Mouse (Mus musculus): ENCODE measurements at regions not wholly inside any gene's neighbourhood (a gene's known extent, or its start where the extent isn't known, plus 50 kb on each side); places are given as distances from the start of the nearest gene placed in this dataset.

DNA sequence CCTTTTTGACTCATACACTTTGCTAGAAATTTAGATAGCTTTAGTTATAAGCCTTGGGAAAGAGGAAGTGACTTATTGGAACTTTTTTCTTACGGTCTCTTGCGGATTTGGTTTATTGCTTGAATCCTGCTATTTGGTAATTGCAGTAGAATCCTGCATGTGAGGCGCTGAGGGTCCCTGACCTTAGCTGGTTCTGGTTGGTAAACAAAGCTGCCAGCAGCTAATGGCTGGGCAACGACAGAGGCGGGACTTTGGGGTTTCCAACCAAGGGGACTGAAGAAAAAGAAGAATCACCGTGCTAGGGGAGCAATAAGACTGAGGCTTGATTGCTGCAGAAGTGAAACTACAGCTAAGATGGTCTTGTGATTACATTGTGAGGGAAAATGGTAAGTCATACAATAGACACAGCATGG, 230.2 kb upstream of the Nrip1 start:
- intact Hi-C loops (cut with DNase I): no loop called here

- intact Hi-C loops (cut with DNase I): no loop called here
Measured at GRCm38 (mm10) chr16:76603431-76603830, 229.8 kb upstream of the Nrip1 start.

- intact Hi-C loops (cut with DNase I): no loop called here
Measured at GRCm38 (mm10) chr16:76600131-76600530, 226.5 kb upstream of the Nrip1 start.

GRCm38 (mm10) chr16:76591956-76592768, 218.5 kb upstream of the Nrip1 start:
- intact Hi-C loops (cut with DNase I): no loop called here

- intact Hi-C loops (cut with DNase I): no loop called here
Measured at GRCm38 (mm10) chr16:76589791-76590190, 216.2 kb upstream of the Nrip1 start.

DNA sequence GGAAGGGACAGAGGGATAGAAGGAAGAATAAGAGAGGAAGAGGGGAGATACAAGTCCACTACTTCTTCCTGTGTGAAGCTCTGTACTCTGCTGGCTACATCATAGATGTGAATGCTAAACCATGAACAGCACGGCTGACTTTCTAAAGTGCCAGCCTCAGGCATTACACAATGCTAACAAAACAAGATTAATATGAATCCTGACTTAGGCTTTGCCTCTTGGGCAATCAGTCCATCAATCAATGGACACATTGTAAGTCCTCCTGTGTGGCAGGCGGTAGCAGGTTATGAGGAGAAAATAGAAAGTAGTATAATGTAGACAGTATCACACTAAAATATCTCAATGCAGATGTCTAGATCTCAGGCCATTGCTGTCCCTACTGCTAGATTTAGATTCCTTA, 203.6 kb upstream of the Nrip1 start:
- intact Hi-C loops (cut with DNase I): no loop called here

- intact Hi-C loops (cut with DNase I): no loop called here
Measured at GRCm38 (mm10) chr16:76575281-76575680, 201.7 kb upstream of the Nrip1 start.

DNA sequence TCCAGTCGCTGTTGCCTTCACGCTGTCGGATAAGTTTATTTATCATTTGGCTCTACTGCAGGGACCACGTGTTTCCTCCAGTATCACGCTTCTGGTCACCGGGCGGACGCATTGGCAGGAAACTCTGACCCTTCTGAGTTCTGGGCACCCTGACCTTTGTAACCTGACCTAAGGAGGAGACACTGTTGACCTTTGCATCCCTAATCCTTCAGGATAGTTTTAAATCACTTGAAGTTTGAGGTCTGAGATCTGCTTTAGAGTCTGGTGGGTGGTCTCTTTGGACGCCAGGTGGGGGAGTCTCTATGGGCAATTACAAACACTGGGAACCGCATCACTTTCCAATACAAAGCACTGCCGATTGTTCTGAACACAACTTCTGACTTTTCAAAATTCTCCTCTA, 192.6 kb upstream of the Nrip1 start:
- intact Hi-C loops (cut with DNase I): no loop called here

GRCm38 (mm10) chr16:76554846-76555245, 181.2 kb upstream of the Nrip1 start:
- intact Hi-C loops (cut with DNase I): no loop called here

GRCm38 (mm10) chr16:76549628-76550027, 176.0 kb upstream of the Nrip1 start:
- intact Hi-C loops (cut with DNase I): no loop called here

DNA sequence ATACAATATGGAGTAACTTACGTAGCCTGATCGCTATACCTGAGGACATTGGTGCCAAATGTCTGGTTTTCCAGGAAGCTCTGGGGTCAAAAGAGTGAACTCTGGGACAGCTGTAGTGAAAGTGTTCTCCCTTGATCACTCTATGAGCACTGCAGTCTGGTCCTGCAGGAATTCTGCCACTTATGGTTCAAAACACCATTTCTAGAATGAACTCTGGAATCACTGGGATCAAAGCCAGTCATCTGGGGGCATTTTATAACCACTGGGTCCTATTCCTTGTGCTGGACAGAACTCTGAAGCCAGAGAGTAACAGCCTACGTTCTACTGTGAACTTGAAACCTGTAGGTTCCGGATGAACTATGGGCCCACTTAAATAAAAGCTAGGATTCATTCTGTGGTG, 173.5 kb upstream of the Nrip1 start:
- intact Hi-C loops (cut with DNase I): no loop called here

- intact Hi-C loops (cut with DNase I): no loop called here
Measured at GRCm38 (mm10) chr16:76546632-76547031, 173.0 kb upstream of the Nrip1 start.

- intact Hi-C loops (cut with DNase I): no loop called here
Measured at GRCm38 (mm10) chr16:76545942-76546341, 172.3 kb upstream of the Nrip1 start.

DNA sequence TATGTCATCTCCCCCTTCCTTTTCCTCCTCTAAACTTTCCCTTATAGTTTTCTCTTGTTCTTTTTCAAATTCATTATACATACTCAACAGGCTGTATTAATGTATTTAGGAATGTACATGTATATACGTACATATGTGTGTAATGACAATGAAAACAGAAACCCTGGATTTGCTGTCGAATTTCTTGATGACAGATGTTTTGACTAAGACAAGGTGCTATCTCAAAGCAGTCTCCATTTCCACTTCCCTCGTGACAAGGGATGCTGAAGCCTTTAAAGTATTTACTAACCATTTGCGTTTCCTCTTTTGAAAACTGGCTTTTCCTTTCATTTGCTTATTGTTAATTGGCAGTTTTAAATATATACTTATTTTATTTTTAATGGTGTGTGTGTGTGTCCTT, 171.3 kb upstream of the Nrip1 start:
- intact Hi-C loops (cut with DNase I): no loop called here

DNA sequence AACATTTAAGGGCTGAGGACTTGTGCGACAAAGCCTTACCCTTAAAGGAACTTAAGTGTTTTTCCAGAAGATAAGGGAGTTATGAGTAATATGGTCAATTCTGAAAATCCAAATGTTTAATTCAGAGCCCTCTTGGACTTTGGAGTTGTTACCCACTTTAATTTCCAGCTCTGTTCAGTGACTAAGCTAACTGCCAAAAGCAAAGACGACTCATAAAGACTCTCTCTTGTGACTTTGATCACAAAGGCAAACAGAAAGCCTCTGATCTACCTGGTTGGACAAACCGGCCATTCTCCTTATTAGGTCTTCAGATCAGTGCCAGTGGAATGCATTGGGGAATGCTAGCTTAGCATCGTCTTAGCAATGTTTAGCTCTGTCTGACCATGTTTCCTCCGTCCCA, 167.3 kb upstream of the Nrip1 start:
- intact Hi-C loops (cut with DNase I): no loop called here

DNA sequence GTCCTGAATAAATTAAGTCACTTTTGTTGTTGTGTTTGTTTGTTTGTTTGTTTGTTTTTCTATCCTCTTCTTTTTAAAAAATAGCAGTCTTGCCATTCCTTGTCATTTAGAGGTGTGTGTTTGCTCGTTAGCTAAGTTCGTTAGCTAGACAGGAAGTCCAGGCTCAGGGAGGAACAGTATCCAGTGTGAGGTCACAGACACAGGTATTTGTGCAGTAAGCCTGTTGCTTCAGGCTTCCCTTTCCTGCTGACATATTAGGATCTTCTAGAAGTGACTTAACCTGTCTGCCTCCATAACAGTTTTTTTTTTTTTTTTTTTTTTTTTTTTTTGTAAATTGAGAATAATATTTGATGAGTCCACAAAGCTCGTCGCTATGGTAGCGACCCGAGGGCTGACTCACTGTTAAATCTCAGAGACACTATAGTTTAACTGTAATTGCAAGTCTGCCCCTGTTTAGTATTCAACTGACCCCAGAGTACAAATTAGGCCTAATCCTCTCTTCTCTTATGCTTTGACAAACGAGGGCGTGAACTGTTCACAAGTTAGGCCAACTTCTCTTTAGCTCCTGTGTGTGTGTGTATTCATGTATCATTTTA, 166.8 kb upstream of the Nrip1 start:
- intact Hi-C loops (cut with DNase I): no loop called here

- intact Hi-C loops (cut with DNase I): no loop called here
Measured at GRCm38 (mm10) chr16:76539669-76540068, 166.0 kb upstream of the Nrip1 start.

- intact Hi-C loops (cut with DNase I): no loop called here
Measured at GRCm38 (mm10) chr16:76537871-76538270, 164.2 kb upstream of the Nrip1 start.

DNA sequence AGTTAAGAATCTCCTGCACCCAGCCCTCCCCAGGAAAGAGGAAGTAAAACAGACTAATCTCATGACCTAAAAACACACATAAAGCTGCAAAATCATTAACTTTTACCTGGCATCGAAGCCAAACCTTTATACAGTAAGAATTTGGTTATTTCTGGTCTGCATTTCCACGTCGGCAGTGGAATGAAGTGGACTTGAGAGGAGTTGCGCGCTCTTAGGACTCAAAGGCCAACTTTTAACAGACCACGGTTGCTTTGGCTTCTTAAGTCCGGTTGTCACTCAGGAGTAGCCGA, 159.2 kb upstream of the Nrip1 start:
- intact Hi-C loops (cut with DNase I): no loop called here

- intact Hi-C loops (cut with DNase I): no loop called here
Measured at GRCm38 (mm10) chr16:76532142-76532927, 158.7 kb upstream of the Nrip1 start.

DNA sequence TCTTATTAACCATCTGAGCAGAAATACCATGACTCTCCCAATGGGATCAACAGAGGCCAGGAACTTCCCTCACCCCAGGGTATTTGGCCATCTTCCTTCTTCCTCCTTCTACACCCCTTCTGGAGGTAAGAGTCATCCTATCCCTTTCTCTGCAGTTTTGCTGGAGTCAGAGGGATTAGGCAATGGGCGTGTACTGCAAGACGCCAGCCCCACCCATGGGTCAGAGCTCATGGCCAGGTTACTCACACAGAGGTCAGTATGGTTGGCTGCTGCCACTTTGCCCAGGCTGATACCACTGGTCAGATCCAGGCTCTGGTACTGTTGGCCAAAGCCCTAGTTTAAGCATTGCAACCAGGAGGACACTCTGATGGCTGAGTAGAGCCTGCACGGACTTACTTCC, 157.3 kb upstream of the Nrip1 start:
- intact Hi-C loops (cut with DNase I): no loop called here

DNA sequence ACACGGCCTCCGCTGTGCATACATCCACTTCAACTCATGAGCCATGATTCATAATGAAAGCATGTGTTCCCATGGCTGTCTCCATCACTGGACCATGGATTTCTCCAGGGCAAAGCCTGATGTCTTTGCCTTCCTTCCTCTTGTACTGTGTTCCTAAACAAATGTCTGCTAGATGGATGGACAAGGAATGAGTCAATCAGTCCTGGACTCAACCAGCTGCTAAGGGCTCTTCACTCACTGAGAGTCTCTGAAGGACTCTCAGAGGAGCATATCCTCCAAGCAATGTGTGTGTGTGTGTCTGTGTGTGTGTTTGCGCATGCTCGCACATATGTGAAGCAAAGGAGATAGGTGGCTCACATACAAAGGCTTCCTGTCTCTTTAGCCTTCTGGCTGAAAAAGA, 156.0 kb upstream of the Nrip1 start:
- intact Hi-C loops (cut with DNase I): loop anchor here (10.0 kb wide), 1 partner anchor 235 kb away; no protein-coding TSS in a partner anchor

All from adrenal gland (tissue).